Mouse (Mus musculus): ENCODE data around the gene Ddhd1.

- no peak for TF ChIP-seq CTCF (IDR thresholded peaks at IDR 0.05; ENCODE audit: borderline replicate concordance, extremely low read depth, insufficient read depth, insufficient read length)
- TF ChIP-seq POLR2A (IDR thresholded peaks at IDR 0.05; ENCODE audit: borderline replicate concordance, extremely low read depth, insufficient read depth, insufficient read length, poor library complexity, severe bottlenecking), result no peak
Observed at GRCm38 (mm10) chr14:45643461-45643860, 14.5 kb downstream of the Ddhd1 start.
